In genomic region chr3:85117702-85118101, GRCm38 (mm10) we compare ENCODE assay signal across 20 mouse cellular contexts.
DNase-seq lines count a peak whose midpoint lies in the region; ATAC-seq lines count a peak whose summit lies in the region.
"Had no signal": no experiment of that assay in that cellular context is flagged by ENCODE, and none has a peak within 500 bp of the region (broad histone marks: within the 10 kb centered on the region; RNA-seq: fewer than 3 reads in every experiment).

No protein-coding gene starts in this region.

- ATAC-seq in common myeloid progenitor, adult 5-6 weeks (replicated peaks; ENCODE audit: low read depth, poor library complexity, severe bottlenecking), result peak; percentile 25; the same call in 1 of the 2 replicates
- peak; percentile 42; the same call in 1 of the 2 replicates for ATAC-seq in megakaryocyte progenitor cell, adult 5-6 weeks (replicated peaks; ENCODE audit: poor library complexity)
- ATAC-seq: activated CD4-positive, CD25-positive, alpha-beta regulatory T cell, adult 4 months; CD4-positive, CD25-positive, alpha-beta regulatory T cell, adult 4 months; forebrain, embryonic 14.5 days; forebrain, embryonic 16.5 days; Patski had no signal

- peak; percentile 56 for DNase-seq in 416B (ENCODE audit: low read depth)
- no peak for DNase-seq in urinary bladder, postnatal 4 days (ENCODE audit: low spot score in 2 of 2)
- DNase-seq in layer of hippocampus, adult 11-12 months (ENCODE audit: low spot score), result no peak
- DNase-seq: adrenal gland, adult 8-10 months; adrenal gland, postnatal 14 days; adrenal gland, postnatal 36 days; B cell, adult 2 months; cerebellum, adult 11-12 months; cerebellum, adult 2 months; cerebellum, adult 9-10 months; cerebellum, postnatal 10 days; cerebellum, postnatal 25 days; embryo, embryonic 11 days had no signal
